Mouse (Mus musculus) lung, postnatal 0 days (tissue): Measurements from ENCODE around the gene Ddx59.

ENCODE experiments used
- CTCF ChIP-seq: IDR thresholded peaks from 2 replicates; pipeline ENCODE4 v1.5.1; 2016; ENCODE audit warnings: antibody characterized with exemption, mild to moderate bottlenecking
- EP300 ChIP-seq: IDR thresholded peaks from 2 replicates; pipeline ENCODE4 v1.6.1; 2016; ENCODE audit warnings: antibody characterized with exemption, mild to moderate bottlenecking, control low read depth

DNA sequence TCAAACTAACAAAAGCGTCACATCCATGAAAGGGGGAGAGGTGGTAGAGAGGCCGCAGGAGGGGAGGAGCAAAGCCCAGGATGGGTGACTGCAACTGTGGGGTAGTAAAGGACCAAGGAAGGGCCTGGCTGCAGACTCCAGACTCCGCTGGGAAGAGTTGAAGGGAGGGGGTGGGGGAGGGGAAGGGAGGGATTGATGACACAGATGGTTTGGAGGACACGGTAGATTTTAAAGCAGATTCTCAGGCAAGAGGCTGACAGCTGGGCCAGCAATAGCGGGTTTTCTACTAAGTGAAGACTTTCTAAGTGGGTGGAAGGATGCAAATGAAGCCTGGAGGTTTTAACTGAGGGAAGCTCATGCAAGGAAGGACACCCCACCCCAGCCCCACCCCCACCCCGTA, 55.4 kb downstream of the Ddx59 start:
- no peak for TF ChIP-seq EP300
- no peak for TF ChIP-seq CTCF
